Mouse (Mus musculus) embryonic facial prominence, embryonic 11.5 days (tissue): ENCODE results near the gene Tedc2. TPM values are rescaled to one million over a fixed set of nuclear protein-coding genes. Genes with fewer than 3 reads are reported as not detected.

ENCODE experiments used
- ATAC-seq: fragments of 200-750 bp; cut with Nextera tagmentation; replicated peaks from 2 replicates; pipeline ENCODE4 v1.8.0; 2017; ENCODE audit warnings: low read depth; ENCODE audit not compliant: insufficient number of reproducible peaks, low FRiP score, low TSS enrichment
- DNase-seq: peaks from one replicate; pipeline ENCODE4 v3.0.0-alpha.2; 2015; ENCODE audit warnings: low spot score
- H3K27ac ChIP-seq: fragments of 300-500 bp; sonication (generic); replicated peaks from 2 replicates; pipeline ENCODE4 v1.5.1; 2014; ENCODE audit warnings: mild to moderate bottlenecking, low read depth, low read length, control low read depth
- H3K27me3 ChIP-seq: fragments of 300-500 bp; sonication (generic); 2 replicates; pipeline ENCODE4 v1.6.1; 2014; ENCODE audit warnings: mild to moderate bottlenecking, low read length, moderate library complexity, mixed read lengths; ENCODE audit not compliant: control insufficient read depth, insufficient read depth
- H3K36me3 ChIP-seq: fragments of 300-500 bp; sonication (generic); replicated peaks from 2 replicates; pipeline ENCODE4 v1.6.1; 2014; ENCODE audit warnings: low read depth, mild to moderate bottlenecking, low read length, moderate library complexity, mixed read lengths; ENCODE audit not compliant: control insufficient read depth, insufficient read depth
- H3K4me1 ChIP-seq: fragments of 300-500 bp; sonication (generic); 2 replicates; pipeline ENCODE4 v1.6.1; 2014; ENCODE audit warnings: low read length, mixed read lengths; ENCODE audit not compliant: control insufficient read depth, insufficient read depth
- H3K4me2 ChIP-seq: fragments of 300-500 bp; sonication (generic); 2 replicates; pipeline ENCODE4 v1.6.1; 2014; ENCODE audit warnings: low read depth, mild to moderate bottlenecking, control low read depth, low read length, moderate library complexity
- H3K4me3 ChIP-seq: fragments of 300-500 bp; sonication (generic); 2 replicates; pipeline ENCODE4 v1.5.1; 2014; ENCODE audit warnings: low read depth, low read length, control low read depth
- H3K9ac ChIP-seq: fragments of 300-500 bp; sonication (generic); replicated peaks from 2 replicates; pipeline ENCODE4 v1.6.1; 2014; ENCODE audit warnings: mild to moderate bottlenecking, control low read depth, low read length
- H3K9me3 ChIP-seq: fragments of 300-500 bp; sonication (generic); replicated peaks from 2 replicates; pipeline ENCODE4 v1.6.1; 2016; ENCODE audit warnings: mild to moderate bottlenecking, low read length, inconsistent platforms, mixed read lengths; ENCODE audit not compliant: control insufficient read depth
- WGBS: fragments of 180-500 bp; shearing (Covaris S2); extraction: QIAGEN DNeasy Blood & Tissue Kit; methylation state at CpG from one replicate; pipeline ENCODE4 v1.1.7; 2014; 5-methylcytosine and 5-hydroxymethylcytosine counted together
- polyA plus RNA-seq: library from polyadenylated mRNA; unstranded; fragments of >200 nt; fragmentation: Nextera tagmentation; extraction: Ambion mirVana; gene quantifications from 2 replicates; pipeline ENCODE4 v1.2.1, GENCODE M21; 2014

Tedc2 gene
- polyA plus RNA-seq, 1 experiment from 2014 or later = 21.7 TPM

- H3K27ac ChIP-seq = no peak overlapping the region
- H3K9me3 ChIP-seq = no peaks in the 10 kb centered on the region
- H3K4me3 ChIP-seq = peak overlapping the region; percentile 73
- peak overlapping the region; percentile 96 for H3K4me2 ChIP-seq
- peaks cover 33% of the 10 kb centered on the region for H3K4me1 ChIP-seq
- 6% methylated on average over 60 of the region's 62 CpGs for WGBS
- peak overlapping the region; percentile 81 for H3K9ac ChIP-seq
- DNase-seq (peak; percentile 59), ATAC-seq (no peak)
- H3K27me3 ChIP-seq = no peaks in the 10 kb centered on the region; the same call in 1 of the 2 replicates
- no peaks in the 10 kb centered on the region for H3K36me3 ChIP-seq
Measured at GRCm38 (mm10) chr17:24206451-24207351, 13.9 kb downstream of the Tedc2 start.

- WGBS = 6% methylated on average over 15 of the region's 15 CpGs
- Histone ChIP-seq H3K27me3 (no peaks in the 10 kb centered on the region; the same call in 1 of the 2 replicates), H3K9me3 (no peaks in the 10 kb centered on the region), H3K4me2 (peak overlapping the region; percentile 96), H3K4me3 (peak overlapping the region; percentile 73), H3K27ac (0 out of 2 replicates have a peak overlapping the region, but pooled peaks have one; percentile 28), H3K9ac (peak overlapping the region; percentile 81), H3K4me1 (peaks cover 31% of the 10 kb centered on the region), H3K36me3 (no peaks in the 10 kb centered on the region)
- DNase-seq (peak; percentile 37), ATAC-seq (peak; percentile 9; the same call in 1 of the 2 replicates)
Measured at GRCm38 (mm10) chr17:24205908-24206361, 14.7 kb downstream of the Tedc2 start.

- peak; percentile 96 for DNase-seq
- Histone ChIP-seq H3K4me1 (peaks cover 28% of the 10 kb centered on the region), H3K9ac (peak within 1 kb of the TSS; percentile 81), H3K27ac (0 out of 2 replicates have a peak within 1 kb of the TSS, but pooled peaks have one; percentile 28), H3K27me3 (no peaks in the 10 kb centered on the region; the same call in 1 of the 2 replicates), H3K4me3 (peak within 1 kb of the TSS; percentile 73), H3K4me2 (peak within 1 kb of the TSS; percentile 96), H3K36me3 (no peaks in the 10 kb centered on the region), H3K9me3 (no peaks in the 10 kb centered on the region)
- under 1% methylated on average over 62 of the region's 65 CpGs for WGBS
- ATAC-seq = peak; percentile 30
Measured at GRCm38 (mm10) chr17:24205284-24205888, 15.3 kb downstream of the Tedc2 start, which contains the start of gene Tbc1d24. Gene Tbc1d24 (minus strand): TSS chr17:24205562.

GRCm38 (mm10) chr17:24204846-24205245 lies 15.8 kb downstream of the Tedc2 start:
- Histone ChIP-seq H3K36me3 (no peaks in the 10 kb centered on the region), H3K4me2 (peak overlapping the region; percentile 96), H3K9me3 (no peaks in the 10 kb centered on the region), H3K4me1 (peaks cover 23% of the 10 kb centered on the region), H3K4me3 (peak overlapping the region; percentile 73), H3K9ac (peak overlapping the region; percentile 81), H3K27me3 (no peaks in the 10 kb centered on the region; the same call in 1 of the 2 replicates), H3K27ac (no peak overlapping the region)
- no peak for DNase-seq
- no peak for ATAC-seq
- WGBS = 13% methylated on average over 7 of the region's 7 CpGs

- H3K9me3 ChIP-seq = no peaks in the 10 kb centered on the region
- peaks cover 19% of the 10 kb centered on the region for H3K4me1 ChIP-seq
Measured at GRCm38 (mm10) chr17:24203611-24204534, 16.8 kb downstream of the Tedc2 start.

DNA sequence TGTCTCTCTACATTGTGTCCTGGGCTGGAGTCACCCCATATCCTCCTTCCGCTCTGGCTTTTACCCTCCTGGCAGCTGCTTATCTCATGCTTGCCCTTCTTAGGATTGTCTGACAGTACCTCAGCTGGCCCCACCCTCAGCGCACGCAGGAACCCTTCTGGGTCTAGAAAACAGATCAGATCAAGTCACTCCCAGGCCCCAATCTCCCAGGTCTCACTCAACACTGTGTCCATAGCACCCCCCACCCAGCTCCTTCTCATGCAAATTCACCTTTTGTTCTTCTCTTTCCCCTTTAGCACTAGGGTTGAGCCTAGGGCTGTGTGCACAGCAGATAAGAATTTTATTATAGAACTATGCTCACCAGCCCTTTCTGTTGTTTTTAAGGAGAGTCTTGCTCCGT lies 17.6 kb downstream of the Tedc2 start:
- Histone ChIP-seq H3K27me3 (no peaks in the 10 kb centered on the region), H3K4me3 (no peak overlapping the region), H3K4me2 (no peak overlapping the region), H3K9me3 (no peaks in the 10 kb centered on the region), H3K36me3 (no peaks in the 10 kb centered on the region), H3K9ac (no peak overlapping the region), H3K4me1 (peaks cover 14% of the 10 kb centered on the region), H3K27ac (no peak overlapping the region)
- 39% methylated on average over 4 of the region's 4 CpGs for WGBS
- no peak for ATAC-seq
- DNase-seq = no peak

More at GRCm38 (mm10) chr17:24203611-24204534, 16.8 kb downstream of the Tedc2 start:
- 77% methylated on average over 3 of the region's 3 CpGs for WGBS
- ATAC-seq = no peak
- Histone ChIP-seq H3K36me3 (no peaks in the 10 kb centered on the region), H3K27ac (no peak overlapping the region), H3K4me2 (peak overlapping the region; percentile 96; the same call in 1 of the 2 replicates), H3K4me3 (no peak overlapping the region), H3K9ac (no peak overlapping the region; the same call in 1 of the 2 replicates), H3K27me3 (no peaks in the 10 kb centered on the region; the same call in 1 of the 2 replicates)
- DNase-seq = no peak

- WGBS = 85% methylated on average over 4 of the region's 4 CpGs
- H3K27ac ChIP-seq = no peak overlapping the region
- no peak overlapping the region for H3K4me2 ChIP-seq
- H3K9ac ChIP-seq = no peak overlapping the region
- H3K9me3 ChIP-seq = no peaks in the 10 kb centered on the region
- H3K36me3 ChIP-seq = no peaks in the 10 kb centered on the region
- H3K4me3 ChIP-seq = no peak overlapping the region
- no peaks in the 10 kb centered on the region for H3K27me3 ChIP-seq
- DNase-seq = no peak
- H3K4me1 ChIP-seq = peaks cover 2% of the 10 kb centered on the region; the same call in 1 of the 2 replicates
- ATAC-seq = no peak
Measured at GRCm38 (mm10) chr17:24201092-24201491, 19.6 kb downstream of the Tedc2 start.
